Mouse (Mus musculus): ENCODE measurements around the gene Ppm1h. TPM values are rescaled to one million over a fixed set of nuclear protein-coding genes. Genes with fewer than 3 reads are reported as not detected.

Gene Ppm1h
- polyA plus RNA-seq, 1 experiment from 2014 or later, result 3.6 TPM

- no peaks in the 10 kb centered on the region for H3K9me3 ChIP-seq (ENCODE audit: control insufficient read depth, low read length)
- no peak overlapping the region for H3K27ac ChIP-seq (ENCODE audit: low read depth, low read length)
- ATAC-seq (replicated peaks; ENCODE audit: low FRiP score), result no peak
- no peaks in the 10 kb centered on the region for H3K36me3 ChIP-seq (ENCODE audit: control insufficient read depth, insufficient read depth, low read length)
- H3K27me3 ChIP-seq (ENCODE audit: control insufficient read depth, insufficient read depth, low read length), result no peaks in the 10 kb centered on the region
- H3K4me1 ChIP-seq (replicated peaks; ENCODE audit: control insufficient read depth, insufficient read depth, low read length), result peaks cover 6% of the 10 kb centered on the region; the same call in 1 of the 2 replicates
- no peak overlapping the region for H3K4me2 ChIP-seq (ENCODE audit: low read depth, low read length, severe bottlenecking)
- DNase-seq (ENCODE audit: low spot score), result no peak
- no peak overlapping the region for H3K4me3 ChIP-seq (ENCODE audit: low read depth, low read length)
- no peak overlapping the region for H3K9ac ChIP-seq (ENCODE audit: low read length)
- 59% methylated on average over 8 of the region's 8 CpGs for WGBS
Observed at GRCm38 (mm10) chr10:122910798-122911225, 232.2 kb downstream of the Ppm1h start.

- Histone ChIP-seq H3K27me3 (ENCODE audit: control insufficient read depth, insufficient read depth, low read length) (no peaks in the 10 kb centered on the region), H3K4me1 (replicated peaks; ENCODE audit: control insufficient read depth, insufficient read depth, low read length) (peaks cover 6% of the 10 kb centered on the region; the same call in 1 of the 2 replicates), H3K9me3 (ENCODE audit: control insufficient read depth, low read length) (no peaks in the 10 kb centered on the region), H3K27ac (ENCODE audit: low read depth, low read length) (no peak overlapping the region), H3K4me3 (ENCODE audit: low read depth, low read length) (no peak overlapping the region), H3K9ac (ENCODE audit: low read length) (no peak overlapping the region), H3K36me3 (ENCODE audit: control insufficient read depth, insufficient read depth, low read length) (no peaks in the 10 kb centered on the region), H3K4me2 (ENCODE audit: low read depth, low read length, severe bottlenecking) (no peak overlapping the region)
- WGBS, result 64% methylated on average over 8 of the region's 8 CpGs
- DNase-seq (ENCODE audit: low spot score) (no peak), ATAC-seq (replicated peaks; ENCODE audit: low FRiP score) (no peak)
Observed at GRCm38 (mm10) chr10:122911668-122912067, 233.1 kb downstream of the Ppm1h start.

GRCm38 (mm10) chr10:122912086-122912690 lies 233.6 kb downstream of the Ppm1h start:
- Histone ChIP-seq H3K4me2 (ENCODE audit: low read depth, low read length, severe bottlenecking) (no peak overlapping the region), H3K36me3 (ENCODE audit: control insufficient read depth, insufficient read depth, low read length) (no peaks in the 10 kb centered on the region), H3K4me3 (ENCODE audit: low read depth, low read length) (no peak overlapping the region), H3K9me3 (ENCODE audit: control insufficient read depth, low read length) (no peaks in the 10 kb centered on the region), H3K27ac (ENCODE audit: low read depth, low read length) (peak overlapping the region; percentile 43; the same call in 1 of the 2 replicates), H3K9ac (ENCODE audit: low read length) (peak overlapping the region; percentile 39; the same call in 1 of the 2 replicates), H3K27me3 (ENCODE audit: control insufficient read depth, insufficient read depth, low read length) (no peaks in the 10 kb centered on the region), H3K4me1 (replicated peaks; ENCODE audit: control insufficient read depth, insufficient read depth, low read length) (peaks cover 6% of the 10 kb centered on the region; the same call in 1 of the 2 replicates)
- WGBS, result 36% methylated on average over 11 of the region's 12 CpGs
- DNase-seq (ENCODE audit: low spot score), result no peak
- no peak for ATAC-seq (replicated peaks; ENCODE audit: low FRiP score)

- no peaks in the 10 kb centered on the region for H3K27me3 ChIP-seq (ENCODE audit: control insufficient read depth, insufficient read depth, low read length)
- H3K9ac ChIP-seq (ENCODE audit: low read length), result peak overlapping the region; percentile 39
- no peak overlapping the region for H3K4me3 ChIP-seq (ENCODE audit: low read depth, low read length)
- peak overlapping the region; percentile 43; the same call in 1 of the 2 replicates for H3K27ac ChIP-seq (ENCODE audit: low read depth, low read length)
- H3K36me3 ChIP-seq (ENCODE audit: control insufficient read depth, insufficient read depth, low read length), result no peaks in the 10 kb centered on the region
- peaks cover 6% of the 10 kb centered on the region; the same call in 1 of the 2 replicates for H3K4me1 ChIP-seq (replicated peaks; ENCODE audit: control insufficient read depth, insufficient read depth, low read length)
- DNase-seq (ENCODE audit: low spot score) (peak; percentile 68), ATAC-seq (replicated peaks; ENCODE audit: low FRiP score) (peak; percentile 58)
- no peak overlapping the region for H3K4me2 ChIP-seq (ENCODE audit: low read depth, low read length, severe bottlenecking)
- H3K9me3 ChIP-seq (ENCODE audit: control insufficient read depth, low read length), result no peaks in the 10 kb centered on the region
- WGBS, result 18% methylated on average over 19 of the region's 19 CpGs
Observed at GRCm38 (mm10) chr10:122912701-122913368, 234.3 kb downstream of the Ppm1h start.

DNA sequence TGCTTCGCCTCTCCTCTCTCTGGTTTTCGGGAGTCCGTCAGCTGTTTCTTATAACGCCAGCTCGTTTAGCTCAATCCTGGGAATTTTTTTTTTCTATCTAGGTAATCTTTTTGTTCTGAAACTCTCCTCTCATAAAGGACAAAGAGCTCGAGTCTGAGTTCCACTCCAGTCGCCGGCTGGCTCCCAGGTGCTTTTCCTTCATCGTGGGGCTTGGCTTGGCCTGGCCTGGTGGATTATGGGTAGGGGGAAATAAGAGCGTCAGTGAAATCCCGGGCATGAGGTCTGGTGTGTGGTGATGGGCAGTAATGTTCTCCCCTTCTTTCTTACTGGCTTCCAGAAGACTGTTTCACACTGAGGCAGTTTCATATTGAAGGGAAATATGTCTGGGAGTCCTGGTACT lies 234.8 kb downstream of the Ppm1h start:
- no peak overlapping the region for H3K4me2 ChIP-seq (ENCODE audit: low read depth, low read length, severe bottlenecking)

DNA sequence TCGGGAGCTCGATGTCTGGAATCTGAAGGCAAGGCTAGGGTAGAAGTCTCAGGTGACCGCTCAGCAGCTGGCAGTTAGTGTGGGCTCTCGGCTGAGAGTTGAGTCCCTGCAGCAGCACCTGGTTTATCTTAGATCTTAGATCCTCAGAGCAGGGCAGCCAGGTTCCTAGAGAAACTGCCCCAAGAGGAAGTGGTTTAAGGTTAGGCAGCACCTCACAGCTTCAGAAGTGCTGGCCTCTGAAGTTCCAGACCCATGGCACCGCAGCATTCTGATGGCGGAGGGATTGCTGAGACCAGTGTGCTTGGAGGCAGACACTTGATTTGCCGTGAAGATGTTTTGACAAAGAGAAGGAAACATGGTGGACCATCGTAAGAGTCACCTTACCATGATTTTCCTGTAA lies 237.3 kb downstream of the Ppm1h start:
- WGBS, result 85% methylated on average over 8 of the region's 8 CpGs
- no peak overlapping the region for H3K4me3 ChIP-seq (ENCODE audit: low read depth, low read length)
- no peaks in the 10 kb centered on the region for H3K36me3 ChIP-seq (ENCODE audit: control insufficient read depth, insufficient read depth, low read length)
- H3K4me2 ChIP-seq (ENCODE audit: low read depth, low read length, severe bottlenecking), result no peak overlapping the region
- peaks cover 6% of the 10 kb centered on the region; the same call in 1 of the 2 replicates for H3K4me1 ChIP-seq (replicated peaks; ENCODE audit: control insufficient read depth, insufficient read depth, low read length)
- no peak overlapping the region for H3K9ac ChIP-seq (ENCODE audit: low read length)
- H3K27me3 ChIP-seq (ENCODE audit: control insufficient read depth, insufficient read depth, low read length), result no peaks in the 10 kb centered on the region
- no peaks in the 10 kb centered on the region for H3K9me3 ChIP-seq (ENCODE audit: control insufficient read depth, low read length)
- no peak overlapping the region for H3K27ac ChIP-seq (ENCODE audit: low read depth, low read length)
- DNase-seq (ENCODE audit: low spot score) (no peak), ATAC-seq (replicated peaks; ENCODE audit: low FRiP score) (no peak)

More for the DNA sequence above, 234.8 kb downstream of the Ppm1h start:
- peaks cover 6% of the 10 kb centered on the region; the same call in 1 of the 2 replicates for H3K4me1 ChIP-seq (replicated peaks; ENCODE audit: control insufficient read depth, insufficient read depth, low read length)
- no peaks in the 10 kb centered on the region for H3K36me3 ChIP-seq (ENCODE audit: control insufficient read depth, insufficient read depth, low read length)
- DNase-seq (ENCODE audit: low spot score), result no peak
- H3K4me3 ChIP-seq (ENCODE audit: low read depth, low read length), result no peak overlapping the region
- no peaks in the 10 kb centered on the region for H3K27me3 ChIP-seq (ENCODE audit: control insufficient read depth, insufficient read depth, low read length)
- WGBS, result 32% methylated on average over 11 of the region's 11 CpGs
- H3K9ac ChIP-seq (ENCODE audit: low read length), result no peak overlapping the region
- no peak for ATAC-seq (replicated peaks; ENCODE audit: low FRiP score)
- no peak overlapping the region; the same call in 1 of the 2 replicates for H3K27ac ChIP-seq (ENCODE audit: low read depth, low read length)
- no peaks in the 10 kb centered on the region for H3K9me3 ChIP-seq (ENCODE audit: control insufficient read depth, low read length)

DNA sequence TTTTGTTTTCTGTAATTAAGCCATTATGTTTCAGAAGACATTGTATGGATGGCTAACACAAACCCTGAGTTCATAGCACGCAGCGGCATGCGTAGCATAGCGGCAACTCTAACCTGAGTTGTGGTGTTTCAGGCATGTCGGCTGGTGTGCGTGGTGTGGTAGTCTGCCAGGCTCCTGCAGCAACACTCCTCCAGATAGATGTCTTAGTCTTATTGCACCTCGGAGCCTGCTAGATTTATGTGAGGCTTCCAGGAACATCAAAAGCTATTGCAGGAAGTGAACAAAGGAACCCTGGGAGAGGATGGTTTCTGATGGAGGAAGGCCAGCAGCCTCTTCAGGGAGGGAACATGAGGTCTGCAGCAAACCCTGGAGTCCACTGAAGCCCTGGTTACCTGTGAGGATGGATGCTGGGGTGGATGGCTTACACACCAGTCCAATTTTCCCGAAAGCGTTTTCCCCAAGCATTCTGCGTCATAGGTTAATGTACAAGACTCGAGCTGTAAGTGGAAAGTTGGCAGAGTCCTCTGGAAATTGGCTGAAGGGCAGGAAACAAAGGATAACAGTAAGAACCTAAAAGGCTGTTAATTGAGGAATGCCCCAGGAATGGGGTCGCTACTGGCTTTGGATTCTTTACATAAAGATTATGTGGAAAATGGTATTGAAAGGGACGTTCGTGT lies 239.2 kb downstream of the Ppm1h start:
- no peak overlapping the region for H3K4me2 ChIP-seq (ENCODE audit: low read depth, low read length, severe bottlenecking)
- no peak for ATAC-seq (replicated peaks; ENCODE audit: low FRiP score)
- peaks cover 3% of the 10 kb centered on the region; the same call in 1 of the 2 replicates for H3K4me1 ChIP-seq (replicated peaks; ENCODE audit: control insufficient read depth, insufficient read depth, low read length)
- no peaks in the 10 kb centered on the region for H3K27me3 ChIP-seq (ENCODE audit: control insufficient read depth, insufficient read depth, low read length)
- no peaks in the 10 kb centered on the region for H3K36me3 ChIP-seq (ENCODE audit: control insufficient read depth, insufficient read depth, low read length)
- no peaks in the 10 kb centered on the region for H3K9me3 ChIP-seq (ENCODE audit: control insufficient read depth, low read length)
- no peak overlapping the region for H3K27ac ChIP-seq (ENCODE audit: low read depth, low read length)
- DNase-seq (ENCODE audit: low spot score), result no peak
- H3K9ac ChIP-seq (ENCODE audit: low read length), result no peak overlapping the region
- 92% methylated on average over 14 of the region's 14 CpGs for WGBS
- H3K4me3 ChIP-seq (ENCODE audit: low read depth, low read length), result no peak overlapping the region

GRCm38 (mm10) chr10:122918325-122918694 lies 239.7 kb downstream of the Ppm1h start:
- peak; percentile 7 for DNase-seq (ENCODE audit: low spot score)
- no peak for ATAC-seq (replicated peaks; ENCODE audit: low FRiP score)
- no peaks in the 10 kb centered on the region for H3K9me3 ChIP-seq (ENCODE audit: control insufficient read depth, low read length)
- no peak overlapping the region for H3K9ac ChIP-seq (ENCODE audit: low read length)
- H3K4me3 ChIP-seq (ENCODE audit: low read depth, low read length), result no peak overlapping the region
- no peaks in the 10 kb centered on the region for H3K27me3 ChIP-seq (ENCODE audit: control insufficient read depth, insufficient read depth, low read length)
- H3K36me3 ChIP-seq (ENCODE audit: control insufficient read depth, insufficient read depth, low read length), result no peaks in the 10 kb centered on the region
- 93% methylated on average over 9 of the region's 9 CpGs for WGBS
- no peak overlapping the region for H3K27ac ChIP-seq (ENCODE audit: low read depth, low read length)
- H3K4me1 ChIP-seq (replicated peaks; ENCODE audit: control insufficient read depth, insufficient read depth, low read length), result no peaks in the 10 kb centered on the region
- H3K4me2 ChIP-seq (ENCODE audit: low read depth, low read length, severe bottlenecking), result no peak overlapping the region

All from forebrain, embryonic 11.5 days (tissue).